Mouse (Mus musculus) lung, embryonic 14.5 days (tissue): Measurements from ENCODE around the gene Cntnap5a. TPM values are rescaled to one million over a fixed set of nuclear protein-coding genes. Genes with fewer than 3 reads are reported as not detected.

Experiments used
- ATAC-seq: fragments of 200-750 bp; cut with Nextera tagmentation; 2 replicates; pipeline ENCODE4 v1.8.0; 2017; ENCODE audit warnings: mild to moderate bottlenecking, moderate TSS enrichment, moderate library complexity; ENCODE audit not compliant: insufficient read depth
- DNase-seq: peaks from one replicate; pipeline ENCODE4 v3.0.0-alpha.2; 2015
- H3K27ac ChIP-seq: fragments of 300-500 bp; sonication (generic); 2 replicates; pipeline ENCODE4 v1.5.1; 2014; ENCODE audit warnings: low read depth, mild to moderate bottlenecking, moderate library complexity
- H3K27me3 ChIP-seq: fragments of 300-500 bp; sonication (generic); 2 replicates; pipeline ENCODE4 v1.6.1; 2014; ENCODE audit warnings: low read length, control low read depth; ENCODE audit not compliant: insufficient read depth
- H3K36me3 ChIP-seq: fragments of 300-500 bp; sonication (generic); 2 replicates; pipeline ENCODE4 v1.6.1; 2014; ENCODE audit warnings: control low read depth; ENCODE audit not compliant: insufficient read depth
- H3K4me1 ChIP-seq: fragments of 300-500 bp; sonication (generic); 2 replicates; pipeline ENCODE4 v1.6.1; 2014; ENCODE audit warnings: antibody characterized with exemption, control low read depth; ENCODE audit not compliant: insufficient read depth
- H3K4me2 ChIP-seq: fragments of 300-500 bp; sonication (generic); 2 replicates; pipeline ENCODE4 v1.6.1; 2014; ENCODE audit warnings: mild to moderate bottlenecking
- H3K4me3 ChIP-seq: fragments of 300-500 bp; sonication (generic); 2 replicates; pipeline ENCODE4 v1.5.1; 2014; ENCODE audit warnings: low read depth, low read length
- H3K9ac ChIP-seq: fragments of 300-500 bp; sonication (generic); 2 replicates; pipeline ENCODE4 v1.6.1; 2014
- H3K9me3 ChIP-seq: fragments of 300-500 bp; sonication (generic); 2 replicates; pipeline ENCODE4 v1.6.1; 2016; ENCODE audit warnings: low read depth, low read length, control low read depth
- CTCF ChIP-seq: IDR thresholded peaks from 2 replicates; pipeline ENCODE4 v1.5.1; 2016; ENCODE audit warnings: antibody characterized with exemption, low read depth
- WGBS: fragments of 180-500 bp; shearing (Covaris S2); extraction: QIAGEN DNeasy Blood & Tissue Kit; methylation state at CpG from one replicate; pipeline ENCODE4 v1.1.7; 2014; 5-methylcytosine and 5-hydroxymethylcytosine counted together
- polyA plus RNA-seq: library from polyadenylated mRNA; unstranded; fragments of >200 nt; fragmentation: Nextera tagmentation; extraction: Ambion mirVana; gene quantifications from 2 replicates; pipeline ENCODE4 v1.2.1, GENCODE M21; 2014

Cntnap5a gene
- polyA plus RNA-seq, 1 experiment from 2014 or later, result not detected

DNA sequence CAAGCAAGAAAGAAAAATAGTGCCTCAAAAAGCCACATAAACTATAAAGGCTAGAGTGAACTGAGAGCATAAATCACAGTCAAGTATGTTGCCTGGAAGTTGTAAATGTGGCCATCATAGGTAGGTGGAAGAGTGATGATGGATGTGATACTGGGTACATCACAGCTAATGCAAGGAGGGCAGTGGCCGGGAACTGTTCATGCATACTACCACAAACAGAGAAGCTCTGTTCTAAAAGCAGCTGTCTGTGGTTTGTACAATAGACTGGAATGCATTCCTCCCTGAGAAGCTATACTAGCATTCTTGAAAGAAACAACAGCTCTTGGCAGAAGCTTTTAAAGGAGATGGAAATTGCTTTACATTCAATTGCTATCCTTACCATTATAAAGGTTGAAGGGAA, 599.4 kb downstream of the Cntnap5a start:
- no peak overlapping the region for H3K4me3 ChIP-seq
- no peaks in the 10 kb centered on the region for H3K27me3 ChIP-seq
- no peaks in the 10 kb centered on the region for H3K36me3 ChIP-seq
- ATAC-seq, result no peak
- TF ChIP-seq CTCF, result no peak
- DNase-seq, result no peak
- H3K4me1 ChIP-seq, result no peaks in the 10 kb centered on the region
- no peaks in the 10 kb centered on the region for H3K9me3 ChIP-seq
- no peak overlapping the region for H3K9ac ChIP-seq
- WGBS, result 78% methylated on average over 1 of the region's 1 CpGs
- no peak overlapping the region for H3K4me2 ChIP-seq
- no peak overlapping the region for H3K27ac ChIP-seq

DNA sequence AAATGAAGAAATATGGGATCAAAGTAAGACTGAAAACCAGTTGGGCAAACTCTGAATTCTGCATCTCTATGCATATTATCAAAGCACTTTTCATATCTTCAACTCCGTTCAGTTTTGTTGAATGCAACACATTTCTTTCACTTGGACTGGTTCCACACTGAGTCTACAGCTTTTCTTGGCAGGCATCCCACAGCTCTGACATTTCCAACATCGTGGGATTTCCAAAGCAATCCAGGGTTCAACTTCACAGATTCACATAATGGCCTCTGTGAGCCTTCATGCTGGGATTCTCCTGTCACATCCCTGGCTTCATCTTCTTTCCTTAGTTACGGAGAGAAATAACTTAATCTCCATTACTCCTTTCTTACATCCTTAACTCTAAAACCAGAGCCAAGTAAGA, 622.0 kb downstream of the Cntnap5a start:
- no peak overlapping the region for H3K9ac ChIP-seq
- WGBS, result 48% methylated on average over 3 of the region's 3 CpGs
- no peak overlapping the region for H3K4me3 ChIP-seq
- no peak overlapping the region for H3K4me2 ChIP-seq
- no peak overlapping the region for H3K27ac ChIP-seq
- ATAC-seq, result no peak; the same call in 1 of the 2 replicates
- H3K4me1 ChIP-seq, result no peaks in the 10 kb centered on the region
- no peaks in the 10 kb centered on the region for H3K36me3 ChIP-seq
- DNase-seq, result peak; percentile 77
- TF ChIP-seq CTCF, result no peak
- no peaks in the 10 kb centered on the region for H3K27me3 ChIP-seq
- no peaks in the 10 kb centered on the region for H3K9me3 ChIP-seq

GRCm38 (mm10) chr1:116311512-116311911, 627.0 kb downstream of the Cntnap5a start:
- 67% methylated on average over 3 of the region's 3 CpGs for WGBS

GRCm38 (mm10) chr1:116313269-116313668, 628.7 kb downstream of the Cntnap5a start:
- TF ChIP-seq CTCF, result peak; percentile 39
- no peak overlapping the region for H3K27ac ChIP-seq
- H3K4me2 ChIP-seq, result no peak overlapping the region
- H3K9me3 ChIP-seq, result no peaks in the 10 kb centered on the region
- DNase-seq (peak; percentile 24), ATAC-seq (no peak)
- H3K27me3 ChIP-seq, result no peaks in the 10 kb centered on the region
- H3K36me3 ChIP-seq, result no peaks in the 10 kb centered on the region
- H3K4me3 ChIP-seq, result no peak overlapping the region
- no peak overlapping the region for H3K9ac ChIP-seq
- no peaks in the 10 kb centered on the region for H3K4me1 ChIP-seq

More at GRCm38 (mm10) chr1:116311512-116311911, 627.0 kb downstream of the Cntnap5a start:
- Histone ChIP-seq H3K9ac (no peak overlapping the region), H3K4me1 (no peaks in the 10 kb centered on the region), H3K36me3 (no peaks in the 10 kb centered on the region), H3K4me2 (no peak overlapping the region), H3K27me3 (no peaks in the 10 kb centered on the region), H3K27ac (no peak overlapping the region), H3K4me3 (no peak overlapping the region), H3K9me3 (no peaks in the 10 kb centered on the region)
- no peak for DNase-seq
- no peak for ATAC-seq
- TF ChIP-seq CTCF, result no peak

DNA sequence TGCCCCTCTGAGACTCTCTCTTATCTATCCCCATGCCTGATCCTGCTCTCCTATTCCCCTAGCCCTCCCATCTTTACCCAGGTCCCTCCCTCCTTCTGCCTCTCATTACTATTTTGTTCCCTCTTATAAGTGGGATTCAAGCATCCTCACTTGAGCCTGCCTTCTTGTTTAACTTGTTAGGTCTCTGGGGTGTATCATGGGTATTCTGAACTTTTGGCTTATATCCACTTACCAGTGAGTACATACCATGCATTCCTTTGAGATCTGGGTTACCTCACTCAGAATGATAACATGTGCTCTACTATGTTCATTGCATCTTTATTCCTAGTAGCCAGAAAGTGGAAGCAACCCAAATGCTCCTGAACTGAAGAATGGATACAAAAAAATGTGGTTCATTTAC, 639.9 kb downstream of the Cntnap5a start:
- H3K27me3 ChIP-seq, result no peaks in the 10 kb centered on the region
- ATAC-seq, result 0 out of 2 replicates have a peak, but pooled peaks have one; percentile 62
- no peak overlapping the region for H3K4me3 ChIP-seq
- no peak overlapping the region for H3K9ac ChIP-seq
- no peaks in the 10 kb centered on the region for H3K4me1 ChIP-seq
- no peak overlapping the region for H3K27ac ChIP-seq
- no peak for TF ChIP-seq CTCF
- no peaks in the 10 kb centered on the region for H3K9me3 ChIP-seq
- H3K4me2 ChIP-seq, result no peak overlapping the region
- H3K36me3 ChIP-seq, result no peaks in the 10 kb centered on the region
- DNase-seq, result no peak

DNA sequence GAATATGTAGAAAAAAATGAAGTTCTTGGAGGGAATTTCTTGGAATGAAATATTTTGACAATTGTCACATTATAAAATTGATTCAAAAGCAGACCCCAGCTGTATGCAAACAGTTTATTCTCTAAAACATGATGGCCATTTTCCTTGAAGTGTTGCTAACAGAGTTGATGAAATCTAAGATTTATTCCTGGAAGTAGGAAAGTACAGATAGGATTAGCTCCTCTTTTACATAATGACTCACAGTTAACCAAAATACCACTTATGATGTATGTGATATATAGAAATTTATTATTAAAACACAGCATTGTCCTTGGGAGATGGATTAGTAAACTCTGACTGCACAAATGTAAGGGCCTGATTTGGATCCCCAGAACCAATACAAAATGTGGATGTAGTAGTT, 669.1 kb downstream of the Cntnap5a start:
- Histone ChIP-seq H3K9me3 (no peaks in the 10 kb centered on the region), H3K4me3 (no peak overlapping the region), H3K27ac (no peak overlapping the region), H3K36me3 (no peaks in the 10 kb centered on the region), H3K4me2 (no peak overlapping the region), H3K4me1 (no peaks in the 10 kb centered on the region), H3K9ac (no peak overlapping the region), H3K27me3 (no peaks in the 10 kb centered on the region)
- no peak for DNase-seq
- ATAC-seq, result no peak
- no peak for TF ChIP-seq CTCF

DNA sequence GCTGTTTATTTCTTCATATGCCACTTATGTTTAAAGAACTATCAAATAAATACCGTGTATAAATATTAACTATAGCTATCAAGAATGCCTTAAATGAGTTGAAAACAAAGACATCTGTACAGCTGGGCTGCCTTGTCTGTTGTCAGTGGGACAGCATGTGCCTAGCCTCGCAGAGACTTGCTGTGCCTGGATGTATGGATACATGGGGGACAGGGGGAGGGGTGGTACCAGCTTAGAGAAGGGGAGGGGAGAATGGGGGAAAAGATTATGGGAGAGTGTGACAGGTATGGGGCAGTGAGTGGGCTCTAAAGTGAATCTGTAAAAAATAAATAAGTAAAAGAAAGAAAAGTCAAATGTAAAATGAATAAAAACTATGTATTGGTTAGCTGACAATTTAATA, 681.0 kb downstream of the Cntnap5a start:
- Histone ChIP-seq H3K4me2 (no peak overlapping the region), H3K9me3 (no peaks in the 10 kb centered on the region), H3K27ac (no peak overlapping the region), H3K27me3 (no peaks in the 10 kb centered on the region), H3K9ac (no peak overlapping the region), H3K36me3 (no peaks in the 10 kb centered on the region), H3K4me3 (no peak overlapping the region), H3K4me1 (no peaks in the 10 kb centered on the region)
- WGBS, result 53% methylated on average over 2 of the region's 2 CpGs
- TF ChIP-seq CTCF, result no peak
- ATAC-seq (no peak), DNase-seq (no peak)

DNA sequence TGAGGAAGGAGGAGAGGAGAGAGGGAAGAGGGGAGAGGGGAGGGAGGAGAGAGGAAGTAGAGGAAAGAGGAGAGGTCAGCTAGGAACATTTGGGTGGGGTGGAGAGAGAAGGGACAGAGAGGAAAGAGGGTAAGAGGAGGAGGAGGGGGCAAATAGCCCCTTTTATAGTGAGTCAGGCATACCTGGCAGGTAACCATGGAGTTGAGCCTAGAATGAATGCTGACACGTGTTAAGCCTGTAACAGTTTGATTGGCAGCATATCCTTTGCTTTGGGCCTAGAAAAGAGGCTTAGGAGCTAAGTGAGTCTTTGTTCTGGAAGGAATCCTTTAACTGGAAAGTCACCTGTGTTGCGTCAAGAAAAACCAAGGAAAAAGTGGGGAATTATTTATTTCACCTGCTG, 681.6 kb downstream of the Cntnap5a start:
- Histone ChIP-seq H3K4me3 (no peak overlapping the region), H3K9me3 (no peaks in the 10 kb centered on the region), H3K27me3 (no peaks in the 10 kb centered on the region), H3K4me1 (no peaks in the 10 kb centered on the region), H3K9ac (no peak overlapping the region), H3K36me3 (no peaks in the 10 kb centered on the region), H3K27ac (no peak overlapping the region), H3K4me2 (no peak overlapping the region)
- TF ChIP-seq CTCF, result no peak
- DNase-seq, result no peak
- WGBS, result 44% methylated on average over 2 of the region's 2 CpGs
- ATAC-seq, result no peak
